Mouse (Mus musculus) limb, embryonic 12.5 days (tissue): ENCODE results near the gene Spink2. TPM values are rescaled to one million over a fixed set of nuclear protein-coding genes. Genes with fewer than 3 reads are reported as not detected.
A peak's percentile ranks its signal among the peaks of the same experiment; 100 is the strongest.
"Not testable (repeated sequence)": the region's sequence is repeated elsewhere in the genome, so short reads cannot be mapped to it uniquely, and the experiment has no call there.

Experiments
- ATAC-seq: fragments of 200-750 bp; cut with Nextera tagmentation; 2 replicates; pipeline ENCODE4 v1.8.0; 2017; ENCODE audit warnings: low read depth, moderate TSS enrichment; ENCODE audit not compliant: insufficient number of reproducible peaks, insufficient read depth, low FRiP score, low TSS enrichment
- H3K27ac ChIP-seq: fragments of 300-500 bp; sonication (generic); 2 replicates; pipeline ENCODE4 v1.5.1; 2016; ENCODE audit warnings: mild to moderate bottlenecking, moderate library complexity
- H3K27me3 ChIP-seq: fragments of 300-500 bp; sonication (generic); 2 replicates; pipeline ENCODE4 v1.6.1; 2016; ENCODE audit warnings: mild to moderate bottlenecking, moderate library complexity
- H3K36me3 ChIP-seq: fragments of 300-500 bp; sonication (generic); 2 replicates; pipeline ENCODE4 v1.6.1; 2016; ENCODE audit warnings: mild to moderate bottlenecking, moderate library complexity
- H3K4me1 ChIP-seq: fragments of 300-500 bp; sonication (generic); replicated peaks from 2 replicates; pipeline ENCODE4 v1.6.1; 2016
- H3K4me2 ChIP-seq: fragments of 300-500 bp; sonication (generic); 2 replicates; pipeline ENCODE4 v1.6.1; 2016; ENCODE audit warnings: mild to moderate bottlenecking, moderate library complexity
- H3K4me3 ChIP-seq: fragments of 300-500 bp; sonication (generic); replicated peaks from 2 replicates; pipeline ENCODE4 v1.5.1; 2016; ENCODE audit warnings: mild to moderate bottlenecking
- H3K9ac ChIP-seq: fragments of 300-500 bp; sonication (generic); replicated peaks from 2 replicates; pipeline ENCODE4 v1.6.1; 2016; ENCODE audit warnings: mild to moderate bottlenecking, moderate library complexity
- H3K9me3 ChIP-seq: fragments of 300-500 bp; sonication (generic); 2 replicates; pipeline ENCODE4 v1.6.1; 2016; ENCODE audit warnings: mild to moderate bottlenecking, moderate library complexity
- WGBS: fragments of 180-500 bp; shearing (Covaris S2); methylation state at CpG from one replicate; pipeline ENCODE4 v1.1.7; 2016; 5-methylcytosine and 5-hydroxymethylcytosine counted together
- polyA plus RNA-seq: library from polyadenylated mRNA; unstranded; fragments of >200 nt; fragmentation: Nextera tagmentation; extraction: Ambion mirVana; gene quantifications from 2 replicates; pipeline ENCODE4 v1.2.1, GENCODE M21; 2016

The Spink2 gene
- polyA plus RNA-seq, 1 experiment from 2014 or later: 1.1 TPM

GRCm38 (mm10) chr5:77244331-77244987 is 33.2 kb upstream of the Spink2 start:
- Histone ChIP-seq H3K4me2 (no peak overlapping the region), H3K9ac (no peak overlapping the region), H3K4me3 (no peak overlapping the region), H3K36me3 (no peaks in the 10 kb centered on the region), H3K27me3 (no peaks in the 10 kb centered on the region), H3K9me3 (no peaks in the 10 kb centered on the region), H3K4me1 (peaks cover 8% of the 10 kb centered on the region; the same call in 1 of the 2 replicates), H3K27ac (no peak overlapping the region)
- 57% methylated on average over 8 of the region's 8 CpGs for WGBS
- ATAC-seq: no peak

GRCm38 (mm10) chr5:77237104-77237503 is 25.8 kb upstream of the Spink2 start:
- Histone ChIP-seq H3K4me2 (no peak overlapping the region), H3K9me3 (no peaks in the 10 kb centered on the region), H3K9ac (no peak overlapping the region), H3K27ac (no peak overlapping the region), H3K4me1 (no peaks in the 10 kb centered on the region), H3K27me3 (no peaks in the 10 kb centered on the region), H3K36me3 (no peaks in the 10 kb centered on the region), H3K4me3 (no peak overlapping the region)
- 78% methylated on average over 2 of the region's 2 CpGs for WGBS
- no peak for ATAC-seq

GRCm38 (mm10) chr5:77234921-77235320 is 23.6 kb upstream of the Spink2 start:
- Histone ChIP-seq H3K27ac (no peak overlapping the region), H3K9me3 (no peaks in the 10 kb centered on the region), H3K4me3 (no peak overlapping the region), H3K36me3 (no peaks in the 10 kb centered on the region), H3K27me3 (no peaks in the 10 kb centered on the region), H3K4me1 (no peaks in the 10 kb centered on the region), H3K4me2 (no peak overlapping the region), H3K9ac (no peak overlapping the region)
- WGBS: 48% methylated on average over 3 of the region's 3 CpGs
- ATAC-seq: no peak

GRCm38 (mm10) chr5:77231863-77232262 is 20.6 kb upstream of the Spink2 start:
- ATAC-seq, H3K27me3 ChIP-seq, H3K36me3 ChIP-seq, H3K4me2 ChIP-seq, H3K27ac ChIP-seq, H3K9me3 ChIP-seq, H3K4me3 ChIP-seq, H3K4me1 ChIP-seq, H3K9ac ChIP-seq: not testable (repeated sequence)
- WGBS: 94% methylated on average over 4 of the region's 4 CpGs

- H3K9ac ChIP-seq: no peak overlapping the region
- 41% methylated on average over 1 of the region's 1 CpGs for WGBS
- no peak for ATAC-seq
- H3K9me3 ChIP-seq: no peaks in the 10 kb centered on the region
- no peak overlapping the region for H3K4me3 ChIP-seq
- H3K4me1 ChIP-seq: no peaks in the 10 kb centered on the region
- H3K27ac ChIP-seq: no peak overlapping the region
- no peaks in the 10 kb centered on the region for H3K27me3 ChIP-seq
- H3K4me2 ChIP-seq: no peak overlapping the region
- no peaks in the 10 kb centered on the region for H3K36me3 ChIP-seq
Measured at GRCm38 (mm10) chr5:77228986-77229385, 17.7 kb upstream of the Spink2 start.

GRCm38 (mm10) chr5:77223043-77223975 is 12.0 kb upstream of the Spink2 start:
- Histone ChIP-seq H3K27ac (no peak overlapping the region), H3K9me3 (no peaks in the 10 kb centered on the region), H3K4me1 (no peaks in the 10 kb centered on the region), H3K9ac (no peak overlapping the region), H3K4me2 (no peak overlapping the region), H3K4me3 (no peak overlapping the region), H3K36me3 (no peaks in the 10 kb centered on the region), H3K27me3 (no peaks in the 10 kb centered on the region)
- no peak for ATAC-seq
- WGBS: 74% methylated on average over 11 of the region's 11 CpGs

GRCm38 (mm10) chr5:77217724-77218123 is 6.5 kb upstream of the Spink2 start:
- Histone ChIP-seq H3K27ac (no peak overlapping the region), H3K36me3 (no peaks in the 10 kb centered on the region), H3K4me1 (no peaks in the 10 kb centered on the region), H3K9ac (no peak overlapping the region), H3K4me3 (peak overlapping the region; percentile 26), H3K9me3 (no peaks in the 10 kb centered on the region), H3K4me2 (peak overlapping the region; percentile 41), H3K27me3 (no peaks in the 10 kb centered on the region; the same call in 1 of the 2 replicates)
- 17% methylated on average over 2 of the region's 2 CpGs for WGBS
- no peak for ATAC-seq

GRCm38 (mm10) chr5:77217211-77217610 is 5.9 kb upstream of the Spink2 start:
- Histone ChIP-seq H3K4me3 (peak overlapping the region; percentile 26), H3K27me3 (no peaks in the 10 kb centered on the region; the same call in 1 of the 2 replicates), H3K36me3 (no peaks in the 10 kb centered on the region), H3K27ac (no peak overlapping the region), H3K9ac (no peak overlapping the region), H3K4me1 (no peaks in the 10 kb centered on the region), H3K4me2 (peak overlapping the region; percentile 41), H3K9me3 (no peaks in the 10 kb centered on the region)
- WGBS: 16% methylated on average over 9 of the region's 9 CpGs
- ATAC-seq: no peak

DNA sequence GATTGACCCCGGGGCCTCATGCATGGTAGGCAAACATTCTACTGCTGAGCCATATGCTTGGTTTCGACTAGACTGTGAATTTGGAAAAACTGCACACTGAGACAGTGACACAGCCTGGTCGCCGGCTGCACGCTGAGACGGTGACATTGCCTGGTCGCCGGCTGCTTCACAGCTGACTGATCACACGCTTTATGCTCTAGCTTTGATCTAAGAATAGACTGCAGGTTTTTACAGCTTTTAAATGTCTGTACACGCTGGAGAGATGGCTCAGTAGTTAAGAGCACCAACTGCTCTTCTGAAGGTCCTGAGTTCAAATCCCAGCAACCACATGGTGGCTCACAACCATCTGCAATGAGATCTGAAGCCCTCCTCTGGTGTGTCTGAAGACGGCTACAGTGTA is 5.1 kb downstream of the Spink2 start:
- Histone ChIP-seq H3K27me3 (no peaks in the 10 kb centered on the region), H3K9me3 (no peaks in the 10 kb centered on the region), H3K36me3 (no peaks in the 10 kb centered on the region), H3K4me2 (no peak overlapping the region), H3K4me1 (no peaks in the 10 kb centered on the region), H3K9ac (no peak overlapping the region), H3K27ac (no peak overlapping the region), H3K4me3 (no peak overlapping the region)
- WGBS: 76% methylated on average over 11 of the region's 11 CpGs
- ATAC-seq: no peak

- H3K9ac ChIP-seq: no peak overlapping the region
- H3K27me3 ChIP-seq: no peaks in the 10 kb centered on the region
- H3K9me3 ChIP-seq: no peaks in the 10 kb centered on the region
- no peak overlapping the region for H3K27ac ChIP-seq
- no peaks in the 10 kb centered on the region for H3K4me1 ChIP-seq
- H3K4me3 ChIP-seq: no peak overlapping the region
- no peaks in the 10 kb centered on the region for H3K36me3 ChIP-seq
- H3K4me2 ChIP-seq: no peak overlapping the region
- ATAC-seq: no peak
Measured at GRCm38 (mm10) chr5:77202238-77202637, 9.0 kb downstream of the Spink2 start.

GRCm38 (mm10) chr5:77200695-77201094 is 10.6 kb downstream of the Spink2 start:
- H3K4me2 ChIP-seq: no peak overlapping the region
- 71% methylated on average over 4 of the region's 4 CpGs for WGBS
- H3K9ac ChIP-seq: no peak overlapping the region
- ATAC-seq: no peak
- H3K9me3 ChIP-seq: no peaks in the 10 kb centered on the region
- no peak overlapping the region for H3K4me3 ChIP-seq
- no peaks in the 10 kb centered on the region for H3K4me1 ChIP-seq
- H3K27ac ChIP-seq: no peak overlapping the region
- H3K27me3 ChIP-seq: no peaks in the 10 kb centered on the region
- no peaks in the 10 kb centered on the region for H3K36me3 ChIP-seq
